9 mouse cellular contexts compared by ENCODE assay signal in genomic region chr12:86899461-86900179, GRCm38 (mm10). TPM values are rescaled to one million over a fixed set of nuclear protein-coding genes. Genes with fewer than 3 reads are reported as not detected.
DNase-seq lines count a peak whose midpoint lies in the region; ATAC-seq lines count a peak whose summit lies in the region.
"Had no signal": no experiment of that assay in that cellular context is flagged by ENCODE, and none has a peak within 500 bp of the region (broad histone marks: within the 10 kb centered on the region; RNA-seq: fewer than 3 reads in every experiment).

No protein-coding gene starts in this region.

- no peak overlapping the region for H3K4me3 ChIP-seq in embryonic facial prominence, embryonic 13.5 days
- H3K4me3 ChIP-seq in lung, embryonic 16.5 days (ENCODE audit: low read length): no peak overlapping the region

- H3K27ac ChIP-seq in embryonic facial prominence, embryonic 13.5 days: peak overlapping the region; percentile 99
- H3K27ac ChIP-seq in lung, embryonic 16.5 days (ENCODE audit: low read length): peak overlapping the region; percentile 100

- DNase-seq in embryo, embryonic 10 days (ENCODE audit: low spot score): peak; percentile 63
- no peak for DNase-seq in embryo, embryonic 9.5 days (ENCODE audit: extremely low spot score)
- peak; percentile 62 for DNase-seq in heart, postnatal 4 days
- DNase-seq in layer of hippocampus, adult 9-10 months (ENCODE audit: low spot score): no peak
- no peak for DNase-seq in layer of hippocampus, postnatal 25 days (ENCODE audit: extremely low spot score in 1 of 2, low spot score in 1 of 2)

- no peaks in the 10 kb centered on the region for H3K27me3 ChIP-seq in embryonic facial prominence, embryonic 13.5 days
- no peaks in the 10 kb centered on the region for H3K27me3 ChIP-seq in lung, embryonic 16.5 days (ENCODE audit: control insufficient read depth, insufficient read depth, low read depth, low read length)
- H3K27me3 ChIP-seq: CH12.LX had no signal

- ATAC-seq in embryonic facial prominence, embryonic 13.5 days (ENCODE audit: insufficient number of reproducible peaks, insufficient read depth, low FRiP score, low TSS enrichment, low read depth): no peak
- ATAC-seq in lung, embryonic 16.5 days (ENCODE audit: low read depth): peak; percentile 54
- no peak for ATAC-seq in inflammation-experienced regulatory T-cells, adult 6 months

- H3K9me3 ChIP-seq in embryonic facial prominence, embryonic 13.5 days: no peaks in the 10 kb centered on the region
- H3K9me3 ChIP-seq in lung, embryonic 16.5 days (ENCODE audit: control insufficient read depth, low read length): no peaks in the 10 kb centered on the region

- H3K4me1 ChIP-seq in embryonic facial prominence, embryonic 13.5 days: peaks cover 65% of the 10 kb centered on the region
- peaks cover 64% of the 10 kb centered on the region for H3K4me1 ChIP-seq in lung, embryonic 16.5 days (replicated peaks; ENCODE audit: control insufficient read depth, insufficient read depth, low read length)

- H3K36me3 ChIP-seq in embryonic facial prominence, embryonic 13.5 days: no peaks in the 10 kb centered on the region
- H3K36me3 ChIP-seq in lung, embryonic 16.5 days (ENCODE audit: control insufficient read depth, insufficient read depth, low read length): no peaks in the 10 kb centered on the region

- 0 out of 2 replicates have a peak overlapping the region, but pooled peaks have one; percentile 46 for H3K9ac ChIP-seq in embryonic facial prominence, embryonic 13.5 days
- H3K9ac ChIP-seq in lung, embryonic 16.5 days (ENCODE audit: low read length): peak overlapping the region; percentile 26; the same call in 1 of the 2 replicates

- WGBS in embryonic facial prominence, embryonic 13.5 days: 26% methylated on average over 11 of the region's 11 CpGs
- 31% methylated on average over 11 of the region's 11 CpGs for WGBS in lung, embryonic 16.5 days

- H3K4me2 ChIP-seq in embryonic facial prominence, embryonic 13.5 days: peak overlapping the region; percentile 21; the same call in 1 of the 2 replicates
- H3K4me2 ChIP-seq in lung, embryonic 16.5 days (ENCODE audit: low read depth, low read length): peak overlapping the region; percentile 5

RNA-seq across cellular contexts. Expression of gene Irf2bpl, which starts 15.0 kb away (rescaled TPM):
- polyA plus RNA-seq in embryonic facial prominence, embryonic 13.5 days (2015; fragmentation: Nextera tagmentation; extraction: Ambion mirVana): 36.5 and 37.7 TPM in 2 replicates
- total RNA-seq in heart, postnatal 4 days (2021): 10 to 100 TPM; 85.8 to 86.2 TPM
- 28.8 and 34.2 TPM in 2 replicates for polyA plus RNA-seq in lung, embryonic 16.5 days (2015; fragmentation: Nextera tagmentation; extraction: Ambion mirVana)
- 10 to 100 TPM; 68.0 to 70.8 TPM for total RNA-seq in layer of hippocampus, postnatal 25 days (2021)
- 10 to 100 TPM in 1 of 3 experiments, 1 to 10 TPM in 2; 8.0 to 14.6 (median 9.4) TPM for polyA plus RNA-seq in inflammation-experienced regulatory T-cells, adult 6 months (2017; shearing (Covaris generic))

RNA-seq across cellular contexts. Expression of gene Cipc, which starts 47.2 kb away (rescaled TPM):
- 24.3 TPM in 2 replicates for polyA plus RNA-seq in embryonic facial prominence, embryonic 13.5 days (2015; fragmentation: Nextera tagmentation; extraction: Ambion mirVana)
- total RNA-seq in heart, postnatal 4 days (2021): 10 to 100 TPM; 34.1 to 39.3 TPM
- polyA plus RNA-seq in lung, embryonic 16.5 days (2015; fragmentation: Nextera tagmentation; extraction: Ambion mirVana): 18.9 and 20.2 TPM in 2 replicates
- 10 to 100 TPM; 62.0 to 74.2 TPM for total RNA-seq in layer of hippocampus, postnatal 25 days (2021)
- polyA plus RNA-seq in inflammation-experienced regulatory T-cells, adult 6 months (2017; shearing (Covaris generic)): 10 to 100 TPM; 20.2 to 29.2 (median 28.3) TPM

Comparison
In these comparisons a context has a peak if more than half of its experiments do, and no peak if none do; other contexts are left out.
1. DNase-seq: peak in embryo, embryonic 10 days (single experiment) and heart, postnatal 4 days (single experiment); none in embryo, embryonic 9.5 days (single experiment), layer of hippocampus, adult 9-10 months (single experiment) and layer of hippocampus, postnatal 25 days (0 of 2).